Mouse (Mus musculus) right cerebral cortex, postnatal 36 days (tissue): ENCODE measurements around the gene Snrnp200.
A peak's percentile ranks its signal among the peaks of the same experiment; 100 is the strongest.
"Not testable (repeated sequence)": the region's sequence is repeated elsewhere in the genome, so short reads cannot be mapped to it uniquely, and the experiment has no call there.

Experiments used
- DNase-seq, 2 experiments: peaks; one replicate each; pipeline ENCODE4 v3.0.0; 2022; ENCODE audit warnings: low spot score in 2 of 2, mixed read lengths in 1 of 2

The Snrnp200 gene

DNA sequence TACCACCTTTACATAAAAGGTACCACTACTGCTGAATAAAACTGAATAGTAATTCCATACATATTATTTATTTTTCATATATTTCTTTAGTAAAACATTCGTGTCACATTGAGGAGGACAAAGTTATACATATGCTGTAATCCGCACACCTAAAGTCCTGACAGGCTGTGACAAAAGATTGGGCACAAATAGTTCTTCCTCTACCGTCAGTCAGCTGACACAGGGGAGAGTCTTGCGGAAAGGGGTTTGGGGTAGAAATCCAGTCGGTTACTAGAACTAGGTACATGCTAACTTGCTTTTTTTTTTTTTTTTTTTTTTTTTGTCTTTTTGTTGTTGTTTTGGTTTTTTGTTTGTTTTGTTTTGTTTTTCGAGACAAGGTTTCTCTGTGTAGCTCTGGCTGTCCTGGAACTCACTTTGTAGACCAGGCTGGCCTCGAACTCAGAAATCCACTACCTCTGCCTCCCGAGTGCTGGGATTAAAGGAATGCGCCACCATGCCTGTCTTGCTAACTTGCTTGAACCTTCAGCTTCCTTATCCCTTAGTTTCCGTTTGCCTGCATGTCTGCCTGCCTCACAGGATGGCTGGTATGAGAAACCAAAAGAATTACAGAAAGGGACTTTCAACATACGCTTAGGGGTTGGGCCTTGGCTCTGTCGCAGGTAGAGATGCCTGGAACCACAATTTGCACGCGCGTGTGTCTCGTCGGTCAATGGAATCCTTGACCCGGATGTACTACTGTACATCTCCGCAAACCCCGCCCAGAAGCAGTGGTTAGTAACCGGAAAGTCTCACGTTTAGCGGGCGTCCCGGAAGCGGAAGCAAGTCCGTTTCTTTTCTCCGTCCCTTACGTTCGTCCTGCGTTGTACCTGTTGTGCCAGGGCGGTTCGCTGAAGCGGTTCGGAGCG lies at the start of gene Snrnp200, which contains the start of gene 1810024B03Rik:
Snrnp200 (plus strand) TSS at position 840 of the 905 bp plus-strand sequence.
1810024B03Rik (minus strand) TSS at position 734 of the 905 bp plus-strand sequence.
- peak; percentile 92 to 94 for DNase-seq

DNA sequence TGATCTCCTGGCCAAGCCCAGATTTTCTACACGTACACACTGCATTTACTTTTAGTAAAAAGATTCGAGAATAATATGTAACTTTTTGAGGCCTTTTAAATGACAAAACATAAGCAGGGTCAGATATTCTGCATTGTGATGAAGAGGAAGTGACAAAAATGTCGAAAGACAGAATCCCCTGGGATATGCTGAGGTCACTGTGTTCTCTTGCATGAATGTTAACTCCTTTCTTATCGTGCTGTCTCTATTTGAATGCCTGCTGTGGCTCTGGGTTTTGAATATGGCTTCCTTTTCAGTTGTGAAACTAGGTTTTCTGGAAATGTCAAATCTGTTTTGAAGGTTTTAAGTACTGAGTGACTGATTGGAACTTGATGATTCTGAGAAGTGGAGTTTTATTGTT lies 42.5 kb upstream of the Snrnp200 start:
- no peak for DNase-seq

DNA sequence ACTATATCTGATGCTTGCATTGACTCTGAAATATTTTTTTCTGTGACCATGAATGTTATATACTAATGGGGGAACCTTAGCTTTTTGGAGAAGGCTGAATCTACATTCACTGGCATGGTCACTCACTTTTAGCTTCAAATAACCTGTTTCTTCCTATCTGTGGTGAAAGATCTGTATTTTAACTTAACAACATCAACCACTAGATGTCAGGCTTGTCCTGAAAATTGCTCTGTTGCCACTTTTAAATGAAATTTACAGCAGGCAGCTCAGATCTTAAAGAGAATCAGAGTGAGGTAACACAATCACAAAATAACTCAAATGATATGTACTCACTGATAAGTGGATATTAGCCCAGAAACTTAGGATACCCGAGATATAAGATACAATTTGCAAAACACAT lies 41.9 kb upstream of the Snrnp200 start:
- not testable (repeated sequence) for DNase-seq

DNA sequence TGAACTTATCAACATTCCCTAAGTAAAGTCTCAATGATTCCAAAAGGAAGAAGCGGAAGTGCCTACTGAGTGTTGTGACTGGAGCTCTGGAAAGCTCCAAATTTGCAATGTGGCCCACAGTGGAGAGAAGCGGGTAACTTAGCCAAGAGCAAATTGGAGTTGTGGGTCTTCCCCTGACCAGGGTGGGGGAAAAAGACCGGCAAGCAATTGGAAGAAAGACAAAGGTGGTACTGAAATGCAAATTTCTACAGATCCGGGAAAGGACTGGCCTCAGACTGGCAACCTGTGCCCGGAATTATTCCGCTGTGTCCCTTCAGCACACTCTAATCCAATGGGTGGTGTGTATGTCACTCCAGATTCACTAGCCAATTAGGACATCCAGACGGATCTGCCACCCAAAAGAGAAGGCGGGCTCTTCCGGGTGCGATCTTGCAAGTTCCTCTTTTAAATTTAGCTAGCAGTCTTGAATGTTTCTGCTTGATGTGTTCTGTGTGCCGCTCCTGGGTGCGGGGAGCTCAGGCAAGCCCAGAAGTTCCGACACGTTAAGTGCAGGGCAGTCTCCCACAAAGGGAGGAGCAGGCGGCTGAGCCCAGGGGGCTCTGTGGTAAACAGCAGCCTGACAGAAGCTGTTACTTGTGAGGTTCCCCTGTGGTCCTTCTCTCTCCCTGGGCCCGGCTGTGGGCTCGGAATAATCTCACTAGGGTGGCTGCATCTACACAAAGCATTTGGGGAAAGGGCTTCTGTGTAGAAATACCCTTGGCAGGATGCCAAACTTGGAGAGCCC lies 25.4 kb upstream of the Snrnp200 start:
- peak; percentile 79 to 88 for DNase-seq

DNA sequence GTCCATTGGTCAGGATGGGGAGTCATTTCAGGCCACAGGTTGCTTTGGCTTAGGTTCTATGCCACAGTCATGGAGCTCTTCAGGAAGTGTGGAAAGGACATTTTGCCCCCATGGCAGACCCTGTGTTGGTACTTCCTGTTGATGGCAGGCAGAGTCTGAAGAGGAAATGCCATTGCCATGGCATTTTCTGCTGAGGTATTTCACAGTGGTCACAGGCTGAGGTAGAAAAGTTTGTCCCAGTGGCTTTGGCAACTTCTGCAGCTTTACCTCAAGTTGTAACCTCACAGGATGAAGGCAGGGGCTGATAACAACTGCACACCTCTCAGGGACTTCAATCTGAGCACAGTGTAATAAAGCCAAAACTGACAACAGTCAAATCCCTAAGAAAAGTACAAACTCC lies 18.6 kb upstream of the Snrnp200 start:
- DNase-seq: no peak

DNA sequence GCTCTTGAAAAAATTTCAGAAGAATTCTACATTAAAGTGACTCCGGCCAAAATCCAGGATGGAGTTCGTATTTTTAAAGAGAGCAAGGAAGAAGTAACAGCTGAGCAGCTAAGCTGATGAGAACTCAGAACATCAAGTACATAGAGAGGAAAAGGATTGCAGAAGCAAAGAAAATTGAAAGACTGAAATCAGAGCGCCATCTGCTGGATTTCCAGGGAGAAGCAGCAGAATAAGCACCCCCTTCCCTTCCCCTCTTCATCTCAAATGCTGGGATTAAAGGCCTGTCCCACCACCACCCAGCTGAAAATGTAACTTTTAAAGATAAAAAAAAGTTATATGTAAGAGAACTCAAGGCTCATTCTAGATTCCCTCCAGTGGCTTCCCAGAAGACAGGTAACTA lies 3.3 kb upstream of the Snrnp200 start:
- peak; percentile 13 to 18 for DNase-seq

DNA sequence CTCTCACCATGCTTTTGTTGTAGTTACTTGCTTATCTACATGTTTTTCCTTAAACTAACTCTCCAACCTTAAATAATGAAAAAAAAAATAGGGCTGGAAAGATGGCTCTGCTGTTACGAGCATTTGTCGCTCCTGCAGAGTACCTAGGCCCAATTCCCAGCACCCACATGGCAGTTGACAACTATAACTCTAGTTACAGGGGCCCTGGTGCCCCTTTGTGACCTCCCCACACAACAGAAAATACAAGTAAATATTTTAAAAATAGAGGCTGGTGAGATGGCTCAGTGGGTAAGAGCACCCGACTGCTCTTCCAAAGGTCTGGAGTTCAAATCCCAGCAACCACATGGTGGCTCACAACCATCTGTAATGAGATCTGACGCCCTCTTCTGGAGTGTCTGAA lies 2.2 kb upstream of the Snrnp200 start:
- DNase-seq: not testable (repeated sequence)

DNA sequence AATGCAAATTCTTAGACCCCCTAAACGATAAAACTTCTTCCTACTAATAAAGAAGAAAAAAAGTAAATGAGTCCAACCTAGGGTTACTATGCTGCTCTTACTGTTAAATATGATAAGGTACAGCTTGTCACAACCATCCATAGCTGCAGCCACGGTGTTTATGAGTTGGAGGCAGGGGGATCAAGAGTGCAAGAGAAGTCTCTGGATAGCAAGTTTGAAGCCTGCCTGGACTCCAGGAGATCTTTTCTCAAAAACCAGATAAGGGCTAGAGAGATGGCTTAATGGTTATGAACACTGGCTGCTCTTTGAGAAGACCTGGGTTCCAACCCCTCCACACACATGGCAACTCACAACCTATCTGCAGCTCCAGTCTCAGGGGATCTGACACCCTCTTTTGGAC lies 1.3 kb upstream of the Snrnp200 start:
- DNase-seq: no peak

DNA sequence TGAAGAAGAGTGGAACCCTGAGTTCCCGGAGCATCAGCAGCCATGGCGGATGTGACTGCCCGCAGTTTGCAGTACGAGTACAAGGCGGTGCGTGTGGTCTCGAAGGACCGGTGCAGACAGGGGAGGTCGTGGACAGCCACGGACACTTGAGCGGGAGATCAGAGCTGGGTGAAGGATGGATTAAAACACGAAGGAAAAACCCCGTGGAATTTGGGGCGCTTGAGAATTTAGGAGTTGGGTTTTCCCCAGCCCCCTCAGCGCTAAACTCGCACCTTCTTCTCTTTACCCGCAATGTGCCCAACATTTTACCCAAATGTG lies 225 bp downstream of the Snrnp200 start:
- DNase-seq: no peak

DNA sequence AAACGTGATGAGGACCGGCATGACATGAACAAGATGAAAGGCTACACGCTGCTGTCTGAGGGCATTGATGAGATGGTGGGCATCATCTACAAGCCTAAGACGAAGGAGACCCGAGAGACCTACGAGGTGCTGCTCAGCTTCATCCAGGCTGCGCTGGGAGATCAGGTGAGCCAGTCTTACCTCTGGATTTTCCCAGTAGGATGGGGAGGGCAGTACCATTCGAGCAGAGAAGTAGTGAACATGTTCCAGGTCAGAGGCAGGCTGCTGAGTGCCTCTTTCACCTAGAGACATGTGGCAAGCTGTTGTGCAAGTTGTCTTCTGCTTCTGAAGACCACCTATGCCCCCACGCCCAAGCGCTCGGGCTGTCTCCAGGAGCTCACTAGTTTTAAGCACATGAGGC lies 2.5 kb downstream of the Snrnp200 start:
- no peak for DNase-seq

DNA sequence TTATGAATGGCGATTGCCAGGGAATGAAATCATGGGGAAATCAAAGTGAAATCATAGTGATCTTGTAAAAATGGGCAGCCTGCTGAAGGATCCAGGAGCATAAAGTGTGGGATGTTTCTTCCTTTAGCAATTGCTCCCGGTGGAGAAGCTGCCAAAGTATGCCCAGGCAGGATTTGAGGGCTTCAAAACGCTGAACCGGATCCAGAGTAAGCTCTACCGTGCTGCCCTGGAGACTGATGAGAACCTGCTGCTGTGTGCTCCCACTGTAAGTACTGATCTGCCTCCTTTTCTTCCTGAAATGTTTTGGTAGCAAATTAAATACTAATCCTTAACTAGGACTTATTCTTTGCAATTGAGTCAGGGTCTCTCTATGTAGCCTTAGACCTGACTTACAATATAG lies 9.6 kb downstream of the Snrnp200 start:
- DNase-seq: no peak

DNA sequence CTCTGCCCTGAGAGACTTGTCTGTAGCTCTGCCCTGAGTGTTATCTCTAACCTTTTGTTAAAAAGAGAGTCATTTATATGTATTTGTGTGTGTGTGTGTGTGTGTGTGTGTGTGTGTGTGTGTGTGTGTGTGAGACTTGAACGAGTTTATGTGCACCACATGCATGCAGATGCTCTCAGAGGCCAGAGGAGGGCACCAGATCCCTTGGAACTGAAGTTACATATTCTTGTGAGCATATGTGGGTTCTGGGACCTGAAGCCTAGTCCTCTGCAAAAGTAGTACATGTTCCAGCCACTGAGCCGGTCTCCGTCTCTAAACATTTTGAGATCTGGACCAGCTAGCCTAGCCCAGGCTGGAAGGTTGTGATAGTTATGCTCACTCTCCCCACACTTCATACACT lies 17.1 kb downstream of the Snrnp200 start:
- DNase-seq: no peak

DNA sequence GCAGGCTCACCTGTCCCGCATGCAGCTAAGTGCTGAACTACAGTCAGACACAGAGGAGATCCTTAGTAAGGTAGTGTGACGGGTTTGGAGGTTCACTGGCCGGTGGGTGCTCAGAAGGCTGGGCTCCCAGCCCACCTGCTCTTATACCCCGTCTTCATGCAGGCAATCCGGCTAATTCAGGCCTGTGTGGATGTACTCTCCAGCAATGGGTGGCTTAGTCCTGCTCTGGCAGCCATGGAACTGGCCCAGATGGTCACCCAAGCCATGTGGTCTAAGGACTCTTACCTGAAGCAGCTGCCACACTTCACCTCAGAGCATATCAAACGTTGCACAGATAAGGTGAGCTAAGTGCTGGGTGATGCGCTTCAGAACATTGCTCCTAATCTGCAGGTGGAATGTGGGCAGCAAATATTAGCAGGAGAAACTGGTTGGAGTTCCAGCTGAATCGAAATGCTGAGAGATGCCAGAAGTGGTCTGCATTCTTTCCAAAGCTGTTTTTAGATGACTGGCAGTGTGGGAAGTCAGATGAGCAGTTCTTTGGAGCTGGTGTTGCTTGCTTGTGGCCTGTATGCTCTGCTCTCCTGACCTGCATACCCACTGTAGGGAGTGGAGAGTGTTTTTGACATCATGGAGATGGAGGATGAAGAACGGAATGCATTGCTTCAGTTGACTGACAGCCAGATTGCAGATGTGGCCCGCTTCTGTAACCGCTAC lies 29.9 kb downstream of the Snrnp200 start:
- no peak for DNase-seq

DNA sequence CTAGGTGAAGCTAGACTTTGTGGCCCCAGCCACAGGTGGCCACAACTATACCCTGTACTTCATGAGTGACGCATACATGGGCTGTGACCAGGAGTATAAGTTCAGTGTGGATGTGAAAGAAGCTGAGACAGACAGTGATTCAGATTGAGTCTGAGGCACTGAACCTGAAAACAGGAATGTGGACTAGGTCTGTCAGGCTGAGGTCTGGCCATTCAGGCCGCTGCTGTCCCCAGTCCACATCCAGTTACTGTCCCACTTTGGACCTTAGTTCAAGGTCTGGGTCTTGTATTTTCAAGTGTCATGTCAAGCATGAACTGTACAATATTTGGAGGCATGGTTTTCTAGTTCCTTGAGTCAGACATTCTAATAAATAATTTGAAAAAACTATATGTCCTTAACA lies 31.9 kb downstream of the Snrnp200 start:
- no peak for DNase-seq

DNA sequence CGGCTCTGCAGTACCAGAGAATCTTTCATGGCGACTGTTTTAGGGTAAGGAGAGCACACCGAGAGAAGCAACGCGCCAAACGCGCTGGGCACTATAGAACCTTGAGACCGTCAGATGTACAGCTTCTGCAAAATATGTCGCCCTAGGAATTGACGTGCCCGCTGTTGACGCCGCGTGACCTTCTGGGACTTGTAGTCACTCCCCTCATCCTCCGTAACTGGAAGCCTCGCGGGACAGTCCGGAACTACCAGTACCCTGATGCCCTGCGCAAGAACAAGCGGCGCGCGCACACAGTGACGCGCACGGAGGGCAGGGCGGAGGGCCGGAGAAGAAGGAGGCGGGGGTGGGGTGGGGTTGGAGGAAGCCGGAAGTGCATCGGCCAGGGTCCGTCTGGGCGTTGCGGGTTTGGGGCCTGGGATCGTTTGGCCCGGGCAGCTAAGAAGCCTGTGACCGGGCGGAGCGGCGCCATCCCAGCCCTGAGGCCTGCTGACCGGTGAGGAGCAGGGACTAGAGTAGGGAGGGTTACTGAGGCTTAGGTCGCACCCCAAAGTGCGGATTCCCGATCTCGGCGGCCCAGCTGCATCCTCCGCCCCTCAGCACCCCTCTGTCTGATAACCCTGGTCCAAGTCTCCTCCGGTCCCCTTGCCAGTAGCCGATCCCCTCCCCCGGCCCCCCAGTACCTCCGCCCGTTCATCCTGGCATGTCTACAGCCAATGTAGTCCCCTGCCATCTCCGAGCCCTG lies 39.6 kb downstream of the Snrnp200 start, which contains the start of the genes Ciao1 and Tmem127:
Ciao1 (minus strand) TSS at position 225 of the 742 bp plus-strand sequence.
Tmem127 (plus strand) TSS at position 317 of the 742 bp plus-strand sequence.
- peak; percentile 98 to 99 for DNase-seq

DNA sequence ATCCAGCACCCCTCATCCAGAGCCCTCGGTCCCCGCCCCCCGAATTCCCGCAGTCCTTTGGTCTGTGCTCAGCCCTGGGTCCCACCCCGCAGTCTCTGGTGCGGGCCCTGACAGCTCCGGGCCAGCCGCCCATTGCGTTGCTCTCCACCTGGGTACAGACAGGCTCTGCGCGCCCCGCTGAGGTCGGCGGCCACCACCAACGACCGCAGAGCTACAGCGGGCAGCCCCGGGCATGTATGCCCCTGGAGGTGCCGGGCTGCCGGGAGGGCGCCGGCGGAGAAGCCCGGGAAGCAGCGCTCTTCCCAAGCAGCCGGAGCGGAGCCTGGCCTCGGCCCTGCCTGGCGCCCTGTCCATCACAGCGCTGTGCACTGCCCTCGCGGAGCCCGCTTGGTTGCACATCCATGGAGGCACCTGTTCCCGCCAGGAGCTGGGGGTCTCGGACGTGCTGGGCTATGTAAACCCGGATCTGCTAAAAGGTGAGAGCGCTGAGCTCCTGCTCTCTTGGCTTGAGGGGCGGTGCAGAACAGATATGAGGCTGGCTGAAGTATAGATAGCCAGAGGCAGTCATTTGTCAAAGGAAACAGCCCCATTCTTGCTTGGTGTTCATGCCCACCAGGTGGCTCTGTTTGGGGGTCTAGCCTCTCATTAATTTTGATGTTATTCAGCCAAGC lies 40.3 kb downstream of the Snrnp200 start:
- DNase-seq: peak in 1 of 2 experiments; percentile 22

DNA sequence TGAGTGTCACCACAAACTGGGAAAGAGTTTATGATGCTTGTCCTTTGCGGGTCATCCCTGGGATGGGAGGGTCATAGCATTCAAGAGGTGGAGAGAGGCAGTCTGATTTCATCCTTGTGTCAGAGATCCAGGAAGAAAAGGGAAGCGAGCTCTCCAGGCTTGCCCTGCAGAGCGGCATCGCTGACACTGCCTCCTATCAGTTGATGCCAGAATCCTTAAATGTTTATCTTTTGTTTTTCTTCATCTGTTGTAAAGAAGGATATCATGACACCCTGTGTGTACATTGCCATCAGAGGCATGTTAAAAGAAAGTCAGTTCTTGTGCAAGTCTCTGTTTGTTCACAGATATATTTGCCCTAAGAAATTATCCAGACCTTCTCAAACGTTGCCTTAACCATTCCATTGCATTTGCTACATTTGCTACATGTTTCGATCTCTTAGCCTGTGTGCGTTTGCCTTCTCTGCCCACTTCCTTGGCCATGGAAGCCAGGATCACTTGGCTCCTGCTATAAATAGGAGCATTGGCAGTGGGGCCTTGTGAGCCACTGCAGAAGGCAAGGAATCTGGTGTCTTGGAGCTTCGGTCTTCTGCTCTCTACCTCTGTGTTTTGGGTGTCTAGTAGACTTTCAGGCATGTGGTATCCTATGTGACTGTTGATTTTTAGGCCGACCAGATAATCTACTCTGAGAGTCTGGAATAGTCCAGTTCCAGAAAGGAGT lies 42.3 kb downstream of the Snrnp200 start:
- no peak for DNase-seq

DNA sequence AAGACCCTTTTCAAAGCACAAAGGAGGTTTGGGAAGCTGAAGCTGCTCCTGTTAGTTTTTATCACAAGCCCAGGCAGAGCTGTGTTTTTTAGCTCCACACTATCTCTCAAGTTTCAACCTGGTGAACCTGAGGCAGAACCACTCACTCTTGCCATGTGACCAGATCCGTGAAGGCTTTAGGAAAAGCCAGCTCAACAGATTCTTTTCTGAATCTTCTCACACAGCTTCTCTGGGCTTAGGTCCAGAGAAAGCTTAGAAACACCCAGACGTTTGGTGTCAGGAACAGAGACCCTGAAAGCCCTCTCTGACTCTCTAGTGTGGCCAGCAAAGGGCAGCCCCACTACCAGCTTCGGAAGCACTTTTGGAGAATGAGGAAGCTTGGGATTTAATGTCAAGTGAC lies 43.3 kb downstream of the Snrnp200 start:
- no peak for DNase-seq

DNA sequence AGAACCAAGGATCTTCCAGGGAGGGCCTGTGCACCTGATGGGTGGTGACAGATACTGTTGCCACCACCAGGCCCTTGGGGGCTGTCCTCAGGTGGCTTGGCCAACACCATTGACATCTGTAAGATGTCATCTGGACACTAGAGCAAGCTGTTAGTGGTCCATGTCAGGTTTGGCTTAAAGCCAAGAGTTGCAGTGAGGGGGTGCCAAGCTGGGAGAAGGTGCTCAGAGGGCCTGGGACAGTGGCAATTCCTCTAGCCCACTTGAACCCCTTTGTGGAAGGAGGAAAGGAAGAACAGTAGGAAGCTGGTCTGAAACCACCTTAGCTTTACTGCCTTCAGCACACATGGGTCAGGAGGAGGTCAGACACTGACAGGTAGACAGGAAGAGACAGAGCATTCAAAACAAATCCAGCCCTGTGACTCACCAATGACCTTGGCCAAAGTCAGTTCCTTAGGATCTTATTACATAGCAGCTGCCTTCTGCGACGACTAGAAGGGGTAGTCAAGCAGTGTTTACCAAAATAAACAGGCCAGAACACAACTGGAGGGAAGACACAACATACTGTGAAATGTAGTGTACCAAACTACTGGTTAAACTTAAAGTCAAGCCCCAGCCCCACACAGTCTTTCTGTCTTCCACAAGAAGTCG lies 43.8 kb downstream of the Snrnp200 start:
- DNase-seq: no peak

DNA sequence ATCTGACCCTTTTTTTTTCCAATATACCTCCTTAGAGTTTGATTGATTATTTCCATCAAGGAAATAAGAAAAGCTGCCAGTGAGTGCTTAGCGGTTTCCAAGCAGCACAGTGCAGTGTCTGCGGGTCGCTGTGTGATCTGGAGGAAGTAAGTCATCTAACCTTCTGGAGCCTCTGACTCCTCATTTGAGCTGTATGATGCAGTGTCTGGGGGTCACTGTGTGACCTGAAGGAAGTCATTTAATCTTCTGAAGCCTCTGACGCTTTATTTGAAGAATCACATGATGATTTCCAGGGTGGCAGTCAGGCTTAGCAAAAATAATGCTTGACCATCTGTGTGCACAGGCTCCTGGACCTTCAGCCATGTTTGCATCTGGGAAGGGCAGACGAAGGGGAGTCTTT lies 44.6 kb downstream of the Snrnp200 start:
- no peak for DNase-seq
